Comparison of ENCODE assay signal across 8 mouse cellular contexts in genomic region chr14:102981441-102982015, GRCm38 (mm10). TPM values are rescaled to one million over a fixed set of nuclear protein-coding genes. Genes with fewer than 3 reads are reported as not detected.
DNase-seq lines count a peak whose midpoint lies in the region; ATAC-seq and TF ChIP-seq lines count a peak whose summit lies in the region.

No protein-coding gene starts in this region.

- H3K27me3 ChIP-seq in CH12.LX (replicated peaks): no peaks in the 10 kb centered on the region
- no peaks in the 10 kb centered on the region; the same call in 1 of the 2 replicates for H3K27me3 ChIP-seq in forebrain, embryonic 16.5 days (replicated peaks; ENCODE audit: control insufficient read depth, insufficient read depth, low read length)
- H3K27me3 ChIP-seq in lung, embryonic 14.5 days (ENCODE audit: insufficient read depth, low read length): peaks cover 6% of the 10 kb centered on the region; the same call in 1 of the 2 replicates
- no peaks in the 10 kb centered on the region for H3K27me3 ChIP-seq in thymus, adult 2 months (ENCODE audit: control insufficient read depth, insufficient read depth, low read length)

- peaks cover 0 to 3% of the 10 kb centered on the region in 2 experiments for H3K36me3 ChIP-seq in CH12.LX (replicated peaks in 1 of 2; ENCODE audit: control insufficient read depth in 1 of 2, insufficient read depth in 1 of 2, low read length in 1 of 2)
- no peaks in the 10 kb centered on the region for H3K36me3 ChIP-seq in forebrain, embryonic 16.5 days (ENCODE audit: control insufficient read depth, insufficient read depth)
- no peaks in the 10 kb centered on the region for H3K36me3 ChIP-seq in lung, embryonic 14.5 days (ENCODE audit: insufficient read depth)
- H3K36me3 ChIP-seq in thymus, adult 2 months (ENCODE audit: control insufficient read depth, insufficient read depth, low read length): no peaks in the 10 kb centered on the region

- under 1% methylated on average over 62 of the region's 62 CpGs for WGBS in forebrain, embryonic 16.5 days
- WGBS in lung, embryonic 14.5 days: under 1% methylated on average over 57 of the region's 62 CpGs
- under 1% methylated on average over 62 of the region's 62 CpGs for WGBS in thymus, adult 2 months

- H3K79me2 ChIP-seq in CH12.LX (replicated peaks; ENCODE audit: control insufficient read depth, extremely low read depth, insufficient read depth, poor library complexity, severe bottlenecking): peaks cover 30% of the 10 kb centered on the region

- dilution Hi-C loops in CH12.LX (cut with MboI; ENCODE audit: extremely low pct_ligation_motif_present, extremely low pct_unique_long_range_greater_than_20kb, low sequenced_read_pairs): loop anchor here (25.0 kb wide), 1 partner anchor 169 kb away; no protein-coding TSS in a partner anchor

- peaks cover 0 to 19% of the 10 kb centered on the region in 2 experiments; a peak in 2 of 4 replicates for H3K4me1 ChIP-seq in CH12.LX (ENCODE audit: control insufficient read depth in 1 of 2, insufficient read depth in 2 of 2)
- peaks cover 9% of the 10 kb centered on the region for H3K4me1 ChIP-seq in forebrain, embryonic 16.5 days (replicated peaks; ENCODE audit: control insufficient read depth, insufficient read depth, low read length)
- peaks cover 6% of the 10 kb centered on the region; the same call in 1 of the 2 replicates for H3K4me1 ChIP-seq in lung, embryonic 14.5 days (ENCODE audit: insufficient read depth)
- H3K4me1 ChIP-seq in thymus, adult 2 months (replicated peaks; ENCODE audit: control insufficient read depth, insufficient read depth, low read length): peaks cover 16% of the 10 kb centered on the region

- peak overlapping the region; percentile 79 for H3K9ac ChIP-seq in CH12.LX (ENCODE audit: insufficient read depth, low read depth)
- peak overlapping the region; percentile 79 for H3K9ac ChIP-seq in forebrain, embryonic 16.5 days (replicated peaks; ENCODE audit: low read depth, low read length)
- H3K9ac ChIP-seq in lung, embryonic 14.5 days: peak overlapping the region; percentile 62

- intact Hi-C loops in heart, postnatal 36 days (cut with DNase I): loop anchor here (1.0 to 5.0 kb wide), 5 partner anchors 59 to 171 kb away; partner anchors contain the start of gene Fbxl3

- no peaks in the 10 kb centered on the region for H3K9me3 ChIP-seq in CH12.LX (replicated peaks; ENCODE audit: low read length)
- no peaks in the 10 kb centered on the region for H3K9me3 ChIP-seq in forebrain, embryonic 16.5 days (ENCODE audit: control insufficient read depth, low read length)
- no peaks in the 10 kb centered on the region for H3K9me3 ChIP-seq in lung, embryonic 14.5 days (ENCODE audit: low read depth, low read length)

- peak; percentile 44 for TF ChIP-seq RAD21 in CH12.LX (IDR thresholded peaks at IDR 0.05; ENCODE audit: low read depth, low read length)

- no peak for TF ChIP-seq POLR2A in CH12.LX (IDR thresholded peaks at IDR 0.05; ENCODE audit: low read depth, low read length)
- no peak for TF ChIP-seq POLR2A in thymus, adult 2 months (IDR thresholded peaks at IDR 0.05; ENCODE audit: control insufficient read depth, extremely low read depth, insufficient read depth, low read length, poor library complexity)

- TF ChIP-seq CTCF in CH12.LX (conservative IDR thresholded peaks at IDR 0.05 in 1 of 2, IDR thresholded peaks at IDR 0.05 in 1 of 2; ENCODE audit: low read depth in 2 of 2, low read length in 2 of 2): peak in 1 of 2 experiments; percentile 58; a peak in 2 of 4 replicates
- peak; percentile 61 for TF ChIP-seq CTCF in layer of hippocampus, adult 2 months (conservative IDR thresholded peaks at IDR 0.05)
- peak; percentile 47 for TF ChIP-seq CTCF in lung, embryonic 14.5 days (IDR thresholded peaks at IDR 0.05; ENCODE audit: low read depth)
- no peak for TF ChIP-seq CTCF in thymus, adult 2 months (IDR thresholded peaks at IDR 0.05; ENCODE audit: borderline replicate concordance, control insufficient read depth, extremely low read depth, insufficient read depth, low read length, poor library complexity)

- DNase-seq in CH12.LX (ENCODE audit: extremely low read depth): peak; percentile 62
- DNase-seq in cerebellum, adult 11-12 months: peak; percentile 75
- peak; percentile 64 to 76 for DNase-seq in heart, postnatal 36 days
- peak; percentile 53 to 58 for DNase-seq in layer of hippocampus, adult 2 months (ENCODE audit: low spot score in 2 of 2)
- DNase-seq in lung, embryonic 14.5 days: peak; percentile 76
- DNase-seq in thymus, adult 2 months: peak; percentile 43

- no peak for TF ChIP-seq EP300 in CH12.LX (IDR thresholded peaks at IDR 0.05; ENCODE audit: low read length)

- peak overlapping the region; percentile 89 for H3K27ac ChIP-seq in CH12.LX (ENCODE audit: insufficient read depth, low read depth)
- peak overlapping the region; percentile 71 for H3K27ac ChIP-seq in forebrain, embryonic 16.5 days (ENCODE audit: low read length)
- H3K27ac ChIP-seq in layer of hippocampus, adult 2 months: peak overlapping the region; percentile 99
- H3K27ac ChIP-seq in lung, embryonic 14.5 days (ENCODE audit: low read depth): peak overlapping the region; percentile 84
- no peak overlapping the region for H3K27ac ChIP-seq in thymus, adult 2 months (ENCODE audit: control insufficient read depth, insufficient read depth, low read length)

- H3K4me3 ChIP-seq in CH12.LX (replicated peaks in 1 of 3; ENCODE audit: low read depth in 2 of 3, low read length in 2 of 3, poor library complexity in 1 of 3): peak overlapping the region; percentile 70 to 82 (median 73)
- H3K4me3 ChIP-seq in forebrain, embryonic 16.5 days (replicated peaks; ENCODE audit: low read length): peak overlapping the region; percentile 80
- H3K4me3 ChIP-seq in layer of hippocampus, adult 2 months: peak overlapping the region; percentile 96
- H3K4me3 ChIP-seq in lung, embryonic 14.5 days (ENCODE audit: low read depth, low read length): peak overlapping the region; percentile 66
- H3K4me3 ChIP-seq in thymus, adult 2 months (ENCODE audit: control insufficient read depth, insufficient read depth, low read length): peak overlapping the region; percentile 56

- ATAC-seq in forebrain, embryonic 16.5 days: peak; percentile 40
- peak; percentile 35 for ATAC-seq in lung, embryonic 14.5 days (ENCODE audit: insufficient read depth)
- ATAC-seq in neutrophil, adult 5-6 weeks (ENCODE audit: extremely low read depth, insufficient number of reproducible peaks, low FRiP score, poor library complexity, severe bottlenecking): peak; percentile 17

- H3K4me2 ChIP-seq in CH12.LX (ENCODE audit: insufficient read depth, low read depth, poor library complexity, severe bottlenecking): peak overlapping the region; percentile 86; the same call in 1 of the 2 replicates
- peak overlapping the region; percentile 95 for H3K4me2 ChIP-seq in forebrain, embryonic 16.5 days (ENCODE audit: low read length)
- H3K4me2 ChIP-seq in lung, embryonic 14.5 days: peak overlapping the region; percentile 97

- in situ Hi-C loops in CH12.LX (cut with MboI; ENCODE audit: low pct_ligation_motif_present, low pct_unique_long_range_greater_than_20kb, low sequenced_read_pairs): loop anchor here (5.0 to 25.0 kb wide), 3 partner anchors 74 to 469 kb away; no protein-coding TSS in a partner anchor

TF ChIP-seq in CH12.LX, 34 proteins besides CTCF, POLR2A, EP300 and RAD21 (continues in another document):
- no peak; the same call in 1 of the 2 replicates for TF ChIP-seq TCF12 (IDR thresholded peaks at IDR 0.05; ENCODE audit: low read depth, low read length)
- TF ChIP-seq ZMIZ1 (IDR thresholded peaks at IDR 0.05; ENCODE audit: low read depth, low read length): no peak
- TF ChIP-seq BHLHE40 (IDR thresholded peaks at IDR 0.05; ENCODE audit: low read depth, low read length): peak; percentile 45; the same call in 1 of the 2 replicates
- TF ChIP-seq RCOR1 (conservative IDR thresholded peaks at IDR 0.05; ENCODE audit: low read depth, low read length): 0 out of 2 replicates have a peak, but pooled peaks have one; percentile 53
- TF ChIP-seq SIN3A (IDR thresholded peaks at IDR 0.05; ENCODE audit: low read length): peak; percentile 62; the same call in 1 of the 2 replicates
- TF ChIP-seq IRF4 (IDR thresholded peaks at IDR 0.05; ENCODE audit: low read depth, low read length): peak; percentile 38; the same call in 1 of the 2 replicates
- TF ChIP-seq MYC (IDR thresholded peaks at IDR 0.05; ENCODE audit: low read depth, low read length): 0 out of 2 replicates have a peak, but pooled peaks have one; percentile 45
- peak; percentile 28; the same call in 1 of the 2 replicates for TF ChIP-seq ELF1 (IDR thresholded peaks at IDR 0.05; ENCODE audit: low read depth, low read length)
- TF ChIP-seq ZNF384 (IDR thresholded peaks at IDR 0.05; ENCODE audit: low read depth, low read length): no peak
- no peak for TF ChIP-seq ETS1 (conservative IDR thresholded peaks at IDR 0.05; ENCODE audit: low read depth, low read length)
- TF ChIP-seq MAX (IDR thresholded peaks at IDR 0.05; ENCODE audit: low read length): peak; percentile 59
- 0 out of 2 replicates have a peak, but pooled peaks have one; percentile 1 for TF ChIP-seq ZC3H11A (IDR thresholded peaks at IDR 0.05; ENCODE audit: low read depth, low read length)
- TF ChIP-seq PAX5 (IDR thresholded peaks at IDR 0.05; ENCODE audit: low read length): no peak
- peak; percentile 22; the same call in 1 of the 2 replicates for TF ChIP-seq HCFC1 (IDR thresholded peaks at IDR 0.05; ENCODE audit: low read depth, low read length)
- TF ChIP-seq GABPA (IDR thresholded peaks at IDR 0.05; ENCODE audit: insufficient replicate concordance, low read depth, low read length): no peak
- no peak for TF ChIP-seq CHD2 (IDR thresholded peaks at IDR 0.05; ENCODE audit: low read length)
- TF ChIP-seq JUND (conservative IDR thresholded peaks at IDR 0.05; ENCODE audit: low read depth, low read length): no peak
- 0 out of 2 replicates have a peak, but pooled peaks have one; percentile 35 for TF ChIP-seq NRF1 (IDR thresholded peaks at IDR 0.05; ENCODE audit: low read depth, low read length)
- TF ChIP-seq POLR2AphosphoS2 (IDR thresholded peaks at IDR 0.05; ENCODE audit: low read depth, low read length): no peak
- TF ChIP-seq MAFK (IDR thresholded peaks at IDR 0.05; ENCODE audit: insufficient replicate concordance, low read length): no peak
- no peak for TF ChIP-seq TBP (conservative IDR thresholded peaks at IDR 0.05; ENCODE audit: low read depth, low read length)

RNA-seq across cellular contexts. Expression of gene Kctd12, which starts 0.9 kb away (rescaled TPM):
- total RNA-seq in CH12.LX (2012; rRNA removed): 29.8 and 35.4 TPM in 2 replicates
- 21.8 and 23.5 TPM in 2 replicates for total RNA-seq in CH12.LX (2014; rRNA removed)
- polyA plus RNA-seq in CH12.LX (2012; ENCODE audit: insufficient read length, low read depth): 17.5 and 21.4 TPM in 2 replicates
- 17.5 and 24.9 TPM in 2 replicates for polyA plus RNA-seq in forebrain, embryonic 16.5 days (2015; fragmentation: Nextera tagmentation; extraction: Ambion mirVana)
- 10 to 100 TPM; 20.7 to 23.3 TPM for total RNA-seq in heart, postnatal 36 days (2021)
- 100 to 1,000 TPM; 120 to 123 TPM for total RNA-seq in layer of hippocampus, adult 2 months (2021)
- 8.9 and 10.9 TPM in 2 replicates for polyA plus RNA-seq in lung, embryonic 14.5 days (2014; fragmentation: Nextera tagmentation; extraction: Ambion mirVana)
- total RNA-seq in neutrophil, adult 5-6 weeks (2017): 373 and 393 TPM in 2 replicates
- 20.0 and 25.4 TPM in 2 replicates for polyA plus RNA-seq in thymus, adult 2 months (2012; rRNA removed)
